Mouse (Mus musculus) midbrain, embryonic 10.5 days (tissue): ENCODE data around the gene Myod1. TPM values are rescaled to one million over a fixed set of nuclear protein-coding genes. Genes with fewer than 3 reads are reported as not detected.
A peak's percentile ranks its signal among the peaks of the same experiment; 100 is the strongest.

ENCODE experiments used
- DNase-seq: peaks from one replicate; pipeline ENCODE4 v3.0.0-alpha.2; 2017; ENCODE audit warnings: low spot score
- H3K27ac ChIP-seq: fragments of 300-500 bp; sonication (generic); replicated peaks from 2 replicates; pipeline ENCODE4 v1.5.1; 2016; ENCODE audit warnings: mild to moderate bottlenecking
- H3K27me3 ChIP-seq: fragments of 300-500 bp; sonication (generic); 2 replicates; pipeline ENCODE4 v1.6.1; 2016; ENCODE audit warnings: low read depth, mild to moderate bottlenecking; ENCODE audit not compliant: poor library complexity, severe bottlenecking
- H3K36me3 ChIP-seq: fragments of 300-500 bp; sonication (generic); 2 replicates; pipeline ENCODE4 v1.6.1; 2016; ENCODE audit warnings: mild to moderate bottlenecking, moderate library complexity
- H3K4me1 ChIP-seq: fragments of 300-500 bp; sonication (generic); 2 replicates; pipeline ENCODE4 v1.6.1; 2016
- H3K4me3 ChIP-seq: fragments of 300-500 bp; sonication (generic); 2 replicates; pipeline ENCODE4 v1.5.1; 2016; ENCODE audit warnings: mild to moderate bottlenecking, moderate library complexity
- H3K9me3 ChIP-seq: fragments of 300-500 bp; sonication (generic); replicated peaks from 2 replicates; pipeline ENCODE4 v1.6.1; 2016; ENCODE audit warnings: mild to moderate bottlenecking
- WGBS: fragments of 180-500 bp; shearing (Covaris S2); methylation state at CpG from one replicate; pipeline ENCODE4 v1.1.7; 2016; 5-methylcytosine and 5-hydroxymethylcytosine counted together
- polyA plus RNA-seq: library from polyadenylated mRNA; unstranded; fragments of >200 nt; fragmentation: Nextera tagmentation; extraction: Ambion mirVana; gene quantifications from 2 replicates; pipeline ENCODE4 v1.2.1, GENCODE M21; 2016

Gene Myod1
- polyA plus RNA-seq, 1 experiment from 2014 or later, result not detected

DNA sequence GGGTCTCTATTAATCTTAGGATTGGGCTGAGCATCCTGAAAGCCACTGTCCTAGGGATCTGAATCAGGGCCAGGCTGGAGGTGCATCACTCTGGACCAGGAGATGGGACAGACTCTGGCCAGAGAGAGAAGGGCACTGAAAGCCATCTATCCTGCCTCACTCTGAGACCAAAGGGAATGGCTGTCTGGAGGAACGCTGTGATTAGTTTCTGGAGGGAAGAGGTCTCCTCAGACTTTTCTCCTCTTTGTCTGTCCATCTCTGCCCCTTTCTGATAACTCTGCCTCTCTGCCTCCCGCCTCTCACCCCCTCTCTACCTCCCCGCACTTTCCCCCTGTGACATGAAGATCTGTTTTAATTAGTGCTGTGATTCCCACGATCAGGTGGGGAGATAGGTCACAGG is 18.7 kb downstream of the Myod1 start:
- H3K27me3 ChIP-seq, result peaks cover 79% of the 10 kb centered on the region
- no peak for DNase-seq
- no peak overlapping the region for H3K4me3 ChIP-seq
- H3K36me3 ChIP-seq, result no peaks in the 10 kb centered on the region
- no peak overlapping the region for H3K27ac ChIP-seq
- H3K4me1 ChIP-seq, result peaks cover 26% of the 10 kb centered on the region
- 78% methylated on average over 4 of the region's 4 CpGs for WGBS
- H3K9me3 ChIP-seq, result no peaks in the 10 kb centered on the region

DNA sequence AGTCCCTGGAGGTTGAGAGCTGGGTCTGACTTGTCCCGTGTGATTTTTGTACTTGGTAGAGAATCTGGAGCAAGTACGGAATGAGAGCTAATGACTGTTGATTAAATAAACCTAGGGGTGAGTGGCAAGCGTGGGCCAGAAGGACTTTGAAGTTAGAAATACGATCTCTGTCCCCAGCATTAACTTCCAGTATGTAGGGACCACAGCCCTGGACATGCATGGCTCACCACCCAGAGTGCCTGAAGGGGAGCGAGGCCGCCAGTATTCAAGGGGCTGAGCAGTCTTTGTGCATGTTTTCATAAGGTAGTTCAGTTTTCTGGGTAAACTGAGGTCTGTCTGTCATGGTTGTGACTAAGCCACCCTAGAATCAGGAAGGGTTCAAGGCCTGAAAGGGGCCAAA is 19.3 kb downstream of the Myod1 start:
- no peaks in the 10 kb centered on the region for H3K36me3 ChIP-seq
- peaks cover 86% of the 10 kb centered on the region for H3K27me3 ChIP-seq
- DNase-seq, result no peak
- peak overlapping the region; percentile 72 for H3K4me3 ChIP-seq
- WGBS, result 41% methylated on average over 6 of the region's 6 CpGs
- H3K27ac ChIP-seq, result no peak overlapping the region
- no peaks in the 10 kb centered on the region for H3K9me3 ChIP-seq
- peaks cover 26% of the 10 kb centered on the region for H3K4me1 ChIP-seq

- Histone ChIP-seq H3K36me3 (no peaks in the 10 kb centered on the region), H3K4me3 (peak within 1 kb of the TSS; percentile 72), H3K27me3 (peaks cover 93% of the 10 kb centered on the region), H3K27ac (peak within 1 kb of the TSS; percentile 79), H3K9me3 (no peaks in the 10 kb centered on the region), H3K4me1 (peaks cover 26% of the 10 kb centered on the region)
- DNase-seq, result peak; percentile 82
- WGBS, result under 1% methylated on average over 62 of the region's 93 CpGs
Observed at GRCm38 (mm10) chr7:46396231-46396927, 20.1 kb downstream of the Myod1 start, which contains the start of gene Kcnc1. Gene Kcnc1, plus strand, starts transcription at chr7:46396497.

- under 1% methylated on average over 64 of the region's 64 CpGs for WGBS
- H3K27ac ChIP-seq, result peak overlapping the region; percentile 79
- peak overlapping the region; percentile 72 for H3K4me3 ChIP-seq
- no peaks in the 10 kb centered on the region for H3K9me3 ChIP-seq
- H3K27me3 ChIP-seq, result peaks cover 89% of the 10 kb centered on the region
- peaks cover 26% of the 10 kb centered on the region for H3K4me1 ChIP-seq
- peak; percentile 30 for DNase-seq
- no peaks in the 10 kb centered on the region for H3K36me3 ChIP-seq
Observed at GRCm38 (mm10) chr7:46396928-46397731, 20.9 kb downstream of the Myod1 start.

DNA sequence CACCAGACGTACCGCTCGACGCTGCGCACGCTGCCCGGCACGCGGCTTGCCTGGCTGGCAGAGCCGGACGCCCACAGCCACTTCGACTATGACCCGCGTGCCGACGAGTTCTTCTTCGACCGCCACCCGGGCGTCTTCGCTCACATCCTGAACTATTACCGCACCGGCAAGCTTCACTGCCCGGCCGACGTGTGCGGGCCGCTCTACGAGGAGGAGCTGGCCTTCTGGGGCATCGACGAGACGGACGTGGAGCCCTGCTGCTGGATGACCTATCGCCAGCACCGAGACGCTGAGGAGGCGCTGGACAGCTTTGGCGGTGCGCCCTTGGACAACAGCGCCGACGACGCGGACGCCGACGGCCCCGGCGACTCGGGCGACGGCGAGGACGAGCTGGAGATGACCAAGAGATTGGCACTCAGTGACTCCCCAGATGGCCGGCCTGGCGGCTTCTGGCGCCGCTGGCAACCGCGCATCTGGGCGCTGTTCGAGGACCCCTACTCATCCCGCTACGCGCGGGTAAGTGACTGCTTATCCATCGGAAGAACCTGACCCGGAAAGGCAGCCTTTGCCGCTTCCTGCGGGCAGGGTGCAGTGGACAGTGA is 21.6 kb downstream of the Myod1 start:
- Histone ChIP-seq H3K9me3 (no peaks in the 10 kb centered on the region), H3K4me1 (peaks cover 26% of the 10 kb centered on the region), H3K4me3 (peak overlapping the region; percentile 72), H3K36me3 (no peaks in the 10 kb centered on the region), H3K27me3 (peaks cover 87% of the 10 kb centered on the region), H3K27ac (no peak overlapping the region)
- WGBS, result 14% methylated on average over 70 of the region's 70 CpGs
- DNase-seq, result peak; percentile 21

DNA sequence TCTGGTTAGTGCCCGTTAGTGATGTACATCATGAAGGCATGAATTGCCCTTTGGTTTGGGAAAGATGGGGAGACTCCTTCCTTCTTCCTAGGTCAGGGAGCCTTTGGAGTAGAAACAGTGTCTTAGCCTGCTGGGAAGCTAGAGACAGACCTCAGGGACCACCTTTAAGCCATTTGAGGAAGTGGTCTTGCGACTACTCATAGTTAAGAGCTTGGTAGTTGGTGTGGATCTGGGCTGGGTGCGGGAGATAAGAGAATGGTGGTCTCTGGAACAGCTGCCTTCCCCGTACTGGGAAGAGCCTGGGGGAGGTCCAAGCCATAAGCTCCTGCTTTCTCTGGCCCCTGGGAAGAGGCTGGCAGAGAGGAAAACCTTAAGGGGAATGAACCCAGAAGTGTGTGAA is 22.3 kb downstream of the Myod1 start:
- no peak for DNase-seq
- Histone ChIP-seq H3K27ac (no peak overlapping the region), H3K36me3 (no peaks in the 10 kb centered on the region), H3K4me3 (peak overlapping the region; percentile 72; the same call in 1 of the 2 replicates), H3K4me1 (peaks cover 30% of the 10 kb centered on the region), H3K27me3 (peaks cover 80% of the 10 kb centered on the region), H3K9me3 (no peaks in the 10 kb centered on the region)
- 71% methylated on average over 4 of the region's 4 CpGs for WGBS

DNA sequence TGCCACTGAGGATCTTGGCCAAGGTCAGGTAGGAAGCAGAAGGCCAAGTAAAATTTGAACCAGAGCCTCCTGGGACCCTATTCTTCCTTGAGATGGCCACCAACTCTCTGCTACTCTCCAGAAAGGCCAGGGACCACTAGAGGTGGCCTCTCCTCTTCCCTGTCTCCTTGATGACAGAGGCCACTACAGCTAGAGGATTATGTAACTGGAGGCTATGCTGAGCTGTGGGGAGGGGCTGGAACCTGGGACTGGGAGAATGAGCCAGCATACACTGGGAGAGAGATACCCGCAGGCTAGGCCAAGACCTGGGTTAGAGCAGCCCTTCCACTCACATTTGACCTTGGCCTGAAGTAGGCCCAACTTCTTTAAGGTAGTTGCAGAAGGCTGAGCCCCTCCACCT is 23.4 kb downstream of the Myod1 start:
- Histone ChIP-seq H3K36me3 (no peaks in the 10 kb centered on the region), H3K27ac (no peak overlapping the region), H3K27me3 (peaks cover 69% of the 10 kb centered on the region), H3K9me3 (no peaks in the 10 kb centered on the region), H3K4me1 (peaks cover 32% of the 10 kb centered on the region), H3K4me3 (no peak overlapping the region)
- no peak for DNase-seq
- WGBS, result 88% methylated on average over 1 of the region's 1 CpGs

- Histone ChIP-seq H3K4me3 (no peak overlapping the region), H3K36me3 (no peaks in the 10 kb centered on the region), H3K9me3 (no peaks in the 10 kb centered on the region), H3K27ac (no peak overlapping the region), H3K4me1 (peaks cover 32% of the 10 kb centered on the region), H3K27me3 (peaks cover 63% of the 10 kb centered on the region)
- DNase-seq, result no peak
- WGBS, result 50% methylated on average over 8 of the region's 8 CpGs
Observed at GRCm38 (mm10) chr7:46400346-46400745, 24.1 kb downstream of the Myod1 start.

GRCm38 (mm10) chr7:46401371-46402180 is 25.3 kb downstream of the Myod1 start:
- Histone ChIP-seq H3K27me3 (peaks cover 50% of the 10 kb centered on the region), H3K4me1 (peaks cover 23% of the 10 kb centered on the region), H3K27ac (no peak overlapping the region), H3K9me3 (no peaks in the 10 kb centered on the region), H3K36me3 (no peaks in the 10 kb centered on the region), H3K4me3 (no peak overlapping the region)
- no peak for DNase-seq
- 78% methylated on average over 3 of the region's 3 CpGs for WGBS

DNA sequence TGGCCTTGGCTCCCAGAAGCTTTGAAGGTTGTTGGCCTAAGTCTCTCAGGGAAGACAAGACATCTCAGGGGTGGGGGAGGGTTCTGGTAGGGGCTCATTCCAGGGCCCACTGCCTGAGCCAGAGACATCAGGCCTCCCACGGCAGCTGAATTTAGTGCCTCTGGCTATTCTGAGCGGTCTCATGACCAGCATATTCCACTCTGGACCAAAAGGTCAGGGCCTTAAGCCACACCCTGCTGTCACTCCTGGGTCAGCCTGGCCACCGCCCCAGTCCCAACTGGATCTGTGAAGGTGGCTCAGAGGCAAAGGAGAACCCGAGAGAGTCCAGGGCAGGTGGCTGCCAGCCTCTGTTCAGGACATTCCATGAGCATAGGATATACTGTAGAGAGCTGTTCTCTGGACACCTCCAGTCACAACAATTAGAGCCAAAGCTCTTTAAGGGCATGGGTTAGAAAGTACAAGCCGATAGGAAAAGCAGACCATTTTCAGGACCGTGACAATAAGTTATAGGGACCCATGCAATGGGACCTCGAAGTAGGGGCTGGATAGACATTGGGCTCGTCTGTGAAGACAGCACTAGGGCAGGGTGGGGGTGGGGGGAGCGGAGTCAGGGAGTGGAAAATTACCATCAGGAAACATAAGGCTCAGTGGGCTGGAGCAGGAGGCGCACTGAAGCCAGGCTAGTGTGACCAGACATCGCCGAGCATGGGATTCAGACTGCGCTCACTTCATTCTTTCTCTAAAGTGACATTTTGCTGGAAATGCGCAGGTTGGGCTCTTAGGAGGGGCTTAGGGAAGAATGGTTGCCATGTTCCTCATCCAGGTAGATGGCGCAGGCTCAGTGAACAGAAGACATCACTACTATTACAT is 27.6 kb downstream of the Myod1 start:
- Histone ChIP-seq H3K27me3 (peaks cover 28% of the 10 kb centered on the region), H3K36me3 (no peaks in the 10 kb centered on the region), H3K4me1 (peaks cover 6% of the 10 kb centered on the region; the same call in 1 of the 2 replicates), H3K4me3 (no peak overlapping the region), H3K27ac (no peak overlapping the region), H3K9me3 (no peaks in the 10 kb centered on the region)
- no peak for DNase-seq
- 82% methylated on average over 15 of the region's 15 CpGs for WGBS

DNA sequence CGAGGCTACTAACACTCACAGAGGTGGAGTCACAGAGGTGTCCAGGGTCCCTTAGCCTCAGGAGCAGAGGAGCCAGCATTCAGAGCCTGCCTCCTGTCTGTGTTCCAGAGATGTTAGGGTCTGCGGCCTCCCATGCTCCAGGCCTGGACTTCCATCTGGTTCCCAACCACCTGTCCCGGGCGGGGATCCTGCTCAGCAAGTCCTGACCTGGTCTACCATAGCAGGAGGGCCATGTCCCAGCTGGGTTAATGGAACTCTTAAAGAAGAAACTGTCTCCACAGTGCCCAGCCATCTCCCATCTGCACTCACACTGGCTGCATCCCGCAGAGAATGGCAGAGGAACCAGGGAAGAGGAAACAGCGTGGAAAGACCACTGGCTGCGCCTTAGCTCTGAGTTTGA is 28.5 kb downstream of the Myod1 start:
- Histone ChIP-seq H3K36me3 (no peaks in the 10 kb centered on the region), H3K4me1 (peaks cover 6% of the 10 kb centered on the region; the same call in 1 of the 2 replicates), H3K27ac (no peak overlapping the region), H3K27me3 (peaks cover 19% of the 10 kb centered on the region), H3K9me3 (no peaks in the 10 kb centered on the region), H3K4me3 (no peak overlapping the region)
- 89% methylated on average over 7 of the region's 7 CpGs for WGBS
- DNase-seq, result no peak
